Mouse (Mus musculus): ENCODE results near the gene Ptprs.

Ptprs gene

GRCm38 (mm10) chr17:56490438-56491152 is 14.3 kb upstream of the Ptprs start:
- DNase-seq, result no peak

GRCm38 (mm10) chr17:56488028-56488427 is 11.7 kb upstream of the Ptprs start:
- no peak for DNase-seq

- DNase-seq, result peak; percentile 64
Measured at GRCm38 (mm10) chr17:56487441-56487888, 11.2 kb upstream of the Ptprs start.

GRCm38 (mm10) chr17:56485926-56486325 is 9.6 kb upstream of the Ptprs start:
- no peak for DNase-seq

GRCm38 (mm10) chr17:56485118-56485517 is 8.8 kb upstream of the Ptprs start:
- no peak for DNase-seq

- no peak for DNase-seq
Measured at GRCm38 (mm10) chr17:56482671-56483070, 6.4 kb upstream of the Ptprs start.

GRCm38 (mm10) chr17:56479358-56479757 is 3.1 kb upstream of the Ptprs start:
- DNase-seq, result peak; percentile 80

GRCm38 (mm10) chr17:56478191-56478611 is 1.9 kb upstream of the Ptprs start:
- DNase-seq, result no peak

GRCm38 (mm10) chr17:56477191-56477818 is 1.0 kb upstream of the Ptprs start:
- no peak for DNase-seq

GRCm38 (mm10) chr17:56475584-56476401 is 490 bp downstream of the Ptprs start:
- DNase-seq, result peak; percentile 79

GRCm38 (mm10) chr17:56474831-56475581 is 1.3 kb downstream of the Ptprs start:
- no peak for DNase-seq

GRCm38 (mm10) chr17:56474311-56474830 is 1.9 kb downstream of the Ptprs start:
- no peak for DNase-seq

GRCm38 (mm10) chr17:56473611-56473905 is 2.7 kb downstream of the Ptprs start:
- no peak for DNase-seq

GRCm38 (mm10) chr17:56472733-56473610 is 3.3 kb downstream of the Ptprs start:
- DNase-seq, result peak; percentile 81

- DNase-seq, result no peak
Measured at GRCm38 (mm10) chr17:56472121-56472520, 4.2 kb downstream of the Ptprs start.

GRCm38 (mm10) chr17:56471136-56471535 is 5.1 kb downstream of the Ptprs start:
- DNase-seq, result no peak

GRCm38 (mm10) chr17:56470571-56470970 is 5.7 kb downstream of the Ptprs start:
- no peak for DNase-seq

- no peak for DNase-seq
Measured at GRCm38 (mm10) chr17:56470001-56470436, 6.3 kb downstream of the Ptprs start.

GRCm38 (mm10) chr17:56469275-56469674 is 7.0 kb downstream of the Ptprs start:
- no peak for DNase-seq

- no peak for DNase-seq
Measured at GRCm38 (mm10) chr17:56468870-56469269, 7.4 kb downstream of the Ptprs start.

GRCm38 (mm10) chr17:56468380-56468779 is 7.9 kb downstream of the Ptprs start:
- DNase-seq, result no peak

- DNase-seq, result no peak
Measured at GRCm38 (mm10) chr17:56467456-56467884, 8.8 kb downstream of the Ptprs start.
